Mouse (Mus musculus) skeletal muscle tissue, adult 2 months (tissue): Measurements from ENCODE around the gene Rnf13.

ENCODE experiments used
- DNase-seq: peaks from one replicate; pipeline ENCODE4 v3.0.0-alpha.2; 2012; ENCODE audit warnings: low read depth, low spot score

The Rnf13 gene

DNA sequence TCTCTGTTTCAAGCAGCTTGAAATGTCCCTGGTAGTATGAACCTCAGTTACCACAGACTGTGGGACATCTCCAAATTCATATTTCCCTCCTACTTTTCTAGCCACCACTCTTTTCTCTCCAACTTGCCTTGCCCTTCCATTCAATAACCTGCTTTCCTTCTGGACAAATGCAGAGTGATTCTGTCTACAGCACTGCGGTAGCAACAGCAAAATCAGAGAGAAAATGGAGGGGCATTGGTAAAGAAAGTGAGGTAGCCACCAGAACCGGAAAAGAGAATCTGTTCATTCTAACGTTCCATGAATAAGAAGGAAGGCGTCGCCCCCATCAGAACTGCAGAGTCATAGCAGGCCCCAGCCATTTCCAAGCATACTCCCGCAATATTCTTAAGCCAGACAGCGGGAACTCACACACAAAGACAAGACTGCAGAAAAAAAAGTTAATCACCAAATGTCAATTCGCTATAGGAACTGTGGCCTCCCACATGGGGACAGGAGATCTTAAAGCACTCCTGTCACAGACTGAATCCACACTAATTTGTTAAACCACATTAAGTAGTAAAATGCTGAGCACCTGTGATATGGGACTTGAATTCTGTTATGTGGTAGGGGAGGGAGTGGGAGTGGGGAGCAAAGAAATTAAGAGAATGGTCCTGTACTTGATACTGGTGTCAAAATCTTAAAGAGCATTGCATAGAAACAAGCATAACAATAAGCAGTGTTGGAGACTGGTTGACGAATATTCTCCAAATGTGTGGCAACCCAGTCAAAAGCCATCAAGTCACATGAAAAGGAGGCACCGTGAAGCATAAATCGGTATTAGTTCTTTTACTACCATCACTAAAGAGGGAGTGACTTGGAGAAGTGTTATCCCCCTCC lies 110.2 kb downstream of the Rnf13 start:
- DNase-seq: peak; percentile 48

DNA sequence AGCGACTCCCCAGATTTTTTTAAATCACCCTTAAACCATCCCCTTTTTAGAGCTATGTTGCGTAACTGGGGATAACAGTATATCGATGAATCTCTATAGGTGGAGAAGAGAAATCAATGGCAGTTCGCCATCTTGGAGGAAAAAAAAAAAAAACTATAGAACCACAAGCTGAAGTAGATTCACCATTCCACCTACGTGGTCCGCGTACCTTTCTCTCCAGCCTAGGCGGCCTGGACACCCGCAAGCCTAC lies 110.7 kb downstream of the Rnf13 start:
- DNase-seq: no peak

DNA sequence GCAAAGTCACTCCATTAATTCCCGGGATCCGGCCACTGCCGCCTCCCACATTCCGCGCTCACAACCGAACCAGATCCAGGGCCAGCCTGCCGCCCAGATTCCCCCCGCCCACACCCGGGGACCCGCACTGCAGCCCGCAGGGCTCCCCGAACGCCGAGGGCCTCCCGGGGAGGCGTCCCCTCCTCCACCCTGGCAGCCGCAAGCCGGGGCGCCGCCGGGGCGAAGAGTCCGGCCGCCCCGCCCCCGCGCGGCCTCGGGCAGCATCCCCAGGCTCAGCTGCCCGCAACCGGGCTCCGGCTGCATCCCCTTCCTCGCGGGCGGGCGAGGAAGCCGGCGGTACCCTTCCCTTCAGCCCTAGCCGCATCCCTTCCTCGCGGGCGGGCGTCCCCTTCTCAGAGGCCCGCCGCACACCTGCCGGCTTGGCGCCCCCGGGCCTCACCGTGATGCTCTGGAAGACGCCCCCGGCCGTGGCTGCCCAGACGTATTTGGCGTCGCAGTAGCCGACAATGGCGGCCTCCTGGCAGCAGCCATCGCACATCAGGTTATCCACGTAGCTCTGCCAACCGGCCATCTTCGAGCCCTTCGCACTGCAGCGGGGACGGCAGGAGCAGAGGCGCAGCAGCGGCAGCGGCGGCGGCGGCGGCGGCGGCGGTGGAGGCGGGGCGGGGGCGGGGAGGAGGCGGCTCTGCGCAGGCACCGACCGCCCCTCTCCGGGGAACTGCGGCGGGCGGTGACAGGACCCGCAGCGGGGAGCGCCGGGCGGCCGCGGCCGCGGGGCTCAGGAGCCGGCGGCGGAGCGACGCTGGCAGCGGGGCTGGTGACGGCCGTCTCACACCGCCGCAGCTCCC lies 111.3 kb downstream of the Rnf13 start:
- DNase-seq: peak; percentile 44

DNA sequence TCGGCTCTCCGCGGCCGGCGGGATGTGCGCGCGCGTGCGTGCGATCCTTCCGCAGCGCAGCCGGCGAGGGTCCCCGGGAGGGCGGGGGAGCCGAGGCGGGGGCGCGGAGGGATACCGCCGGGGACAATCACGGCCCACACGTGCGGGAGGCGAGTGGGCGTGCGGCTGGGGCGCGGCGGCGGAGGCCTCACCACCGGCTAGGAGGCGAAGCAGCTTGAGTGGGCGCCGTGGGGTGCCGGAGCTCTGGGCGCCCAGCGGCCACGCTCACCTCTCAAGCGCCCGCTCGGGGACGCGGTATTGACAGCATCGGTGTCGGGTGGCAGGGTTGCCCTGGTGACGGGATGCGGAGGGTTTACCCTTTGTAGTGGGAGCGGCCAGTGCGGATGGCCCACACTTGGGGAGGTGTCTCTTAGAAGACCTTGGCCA lies 111.9 kb downstream of the Rnf13 start, which contains the start of gene Pfn2:
Gene Pfn2 (minus strand): TSS at position 320 of the 426 bp plus-strand sequence.
- peak; percentile 59 for DNase-seq

DNA sequence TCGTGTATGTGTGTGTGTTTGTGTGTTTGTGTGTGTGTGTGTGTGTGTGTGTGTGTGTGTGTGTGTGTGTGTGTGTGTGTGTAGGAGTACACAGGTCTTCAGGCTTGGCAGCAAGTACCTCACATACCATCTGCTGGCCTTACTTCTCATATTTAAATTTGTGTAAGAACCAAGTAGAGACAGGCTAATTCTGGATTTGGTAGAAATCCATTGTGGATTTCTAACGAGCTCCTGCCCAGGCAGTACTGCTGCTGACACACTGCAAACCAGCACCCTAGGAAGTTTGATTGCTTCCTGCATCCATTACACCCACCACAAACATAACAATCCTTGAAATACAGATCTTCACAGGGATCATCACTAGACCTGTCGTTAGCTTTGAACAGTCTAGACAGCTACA lies 147.1 kb downstream of the Rnf13 start:
- DNase-seq: no peak
